Mouse (Mus musculus): ENCODE measurements at regions not wholly inside any gene's neighbourhood (a gene's known extent, or its start where the extent isn't known, plus 50 kb on each side); places are given as distances from the start of the nearest gene placed in this dataset.
A peak's percentile ranks its signal among the peaks of the same experiment; 100 is the strongest.
"Not testable (repeated sequence)": the region's sequence is repeated elsewhere in the genome, so short reads cannot be mapped to it uniquely, and the experiment has no call there.

- DNase-seq, result no peak
These were observed 110.2 kb downstream of the Olfr164 start for GRCm38 (mm10) chr16:19203681-19204080.

- no peak for DNase-seq
These were observed 112.9 kb downstream of the Olfr164 start for GRCm38 (mm10) chr16:19200977-19201376.

- no peak for DNase-seq
These were observed 113.9 kb downstream of the Olfr164 start for GRCm38 (mm10) chr16:19199724-19200544.

GRCm38 (mm10) chr16:19198539-19199385, 115.1 kb downstream of the Olfr164 start:
- no peak for DNase-seq

- no peak for DNase-seq
These were observed 116.0 kb downstream of the Olfr164 start for GRCm38 (mm10) chr16:19197638-19198440.

- DNase-seq, result no peak
These were observed 128.2 kb downstream of the Olfr164 start for GRCm38 (mm10) chr16:19185434-19186256.

GRCm38 (mm10) chr16:19179214-19180010, 134.5 kb downstream of the Olfr164 start:
- no peak for DNase-seq

GRCm38 (mm10) chr16:19153046-19153445, 160.8 kb downstream of the Olfr164 start:
- no peak for DNase-seq

- DNase-seq, result not testable (repeated sequence)
These were observed 161.4 kb downstream of the Olfr164 start for GRCm38 (mm10) chr16:19152465-19152864.

- no peak for DNase-seq
These were observed 162.8 kb downstream of the Olfr164 start for GRCm38 (mm10) chr16:19151110-19151509.

GRCm38 (mm10) chr16:19150582-19150981, 163.3 kb downstream of the Olfr164 start:
- DNase-seq, result no peak

GRCm38 (mm10) chr16:19146290-19146983, 167.4 kb downstream of the Olfr164 start:
- DNase-seq, result peak in 1 of 2 experiments; percentile 32

Measured in kidney, adult 8-10 months (tissue).